Mouse (Mus musculus): ENCODE data around the gene Ubxn11.

- TF ChIP-seq CTCF (conservative IDR thresholded peaks at IDR 0.05 in 1 of 2, IDR thresholded peaks at IDR 0.05 in 1 of 2; ENCODE audit: low read depth in 2 of 2, low read length in 2 of 2) (no peak), POLR2A (IDR thresholded peaks at IDR 0.05; ENCODE audit: low read depth, low read length) (no peak), MEF2A (IDR thresholded peaks at IDR 0.05; ENCODE audit: borderline replicate concordance, low read depth, low read length) (no peak), ZNF384 (IDR thresholded peaks at IDR 0.05; ENCODE audit: low read depth, low read length) (no peak), USF1 (IDR thresholded peaks at IDR 0.05; ENCODE audit: low read depth, low read length) (no peak), HCFC1 (IDR thresholded peaks at IDR 0.05; ENCODE audit: low read depth, low read length) (no peak), MAX (IDR thresholded peaks at IDR 0.05; ENCODE audit: low read length) (no peak), USF2 (conservative IDR thresholded peaks at IDR 0.05; ENCODE audit: low read depth, low read length) (no peak), KAT2A (IDR thresholded peaks at IDR 0.05; ENCODE audit: insufficient replicate concordance, low read length) (no peak), JUND (conservative IDR thresholded peaks at IDR 0.05; ENCODE audit: low read depth, low read length) (no peak), MYC (IDR thresholded peaks at IDR 0.05; ENCODE audit: low read depth, low read length) (no peak), ZC3H11A (IDR thresholded peaks at IDR 0.05; ENCODE audit: low read depth, low read length) (no peak), EP300 (IDR thresholded peaks at IDR 0.05; ENCODE audit: low read length) (no peak), NELFE (IDR thresholded peaks at IDR 0.05; ENCODE audit: low read depth, low read length) (no peak)
Observed at GRCm38 (mm10) chr4:134132117-134132516, 29.7 kb downstream of the Ubxn11 start.

All from CH12.LX (cell line).